Mouse (Mus musculus) heart, adult 2 months (tissue): ENCODE measurements at regions not wholly inside any gene's neighbourhood (a gene's known extent, or its start where the extent isn't known, plus 50 kb on each side); places are given as distances from the start of the nearest gene placed in this dataset.
A peak's percentile ranks its signal among the peaks of the same experiment; 100 is the strongest.

Source experiments
- DNase-seq, 2 experiments: peaks; one replicate each; pipeline ENCODE4 v3.0.0; 2021
- H3K27ac ChIP-seq: fragments of 200-600 bp; 2 replicates; pipeline ENCODE4 v1.8.1; 2022
- H3K27me3 ChIP-seq: fragments of 200-500 bp; 2 replicates; pipeline ENCODE4 v1.6.1; 2012; ENCODE audit warnings: mild to moderate bottlenecking, low read length, inconsistent platforms, mixed read lengths; ENCODE audit not compliant: control insufficient read depth, insufficient read depth
- H3K36me3 ChIP-seq: fragments of 200-500 bp; 2 replicates; pipeline ENCODE4 v1.6.1; 2012; ENCODE audit warnings: low read length, inconsistent platforms; ENCODE audit not compliant: control insufficient read depth, insufficient read depth
- H3K4me1 ChIP-seq: fragments of 200-500 bp; 2 replicates; pipeline ENCODE4 v1.6.1; 2011; ENCODE audit warnings: low read length; ENCODE audit not compliant: control insufficient read depth, insufficient read depth
- H3K4me3 ChIP-seq: fragments of 200-600 bp; 2 replicates; pipeline ENCODE4 v1.8.1; 2022
- H3K79me2 ChIP-seq: fragments of 200-500 bp; replicated peaks from 2 replicates; pipeline ENCODE4 v1.6.1; 2012; ENCODE audit warnings: mild to moderate bottlenecking, inconsistent platforms, low read length, moderate library complexity, mixed read lengths; ENCODE audit not compliant: control insufficient read depth, insufficient read depth
- H3K9ac ChIP-seq: fragments of 200-500 bp; 2 replicates; pipeline ENCODE4 v1.6.1; 2012; ENCODE audit warnings: low read depth, mild to moderate bottlenecking, control low read depth, inconsistent platforms, low read length, mixed read lengths
- CTCF ChIP-seq: fragments of 200-600 bp; IDR thresholded peaks from 2 replicates; pipeline ENCODE4 v1.8.1; 2022; ENCODE audit warnings: antibody characterized with exemption, mild to moderate bottlenecking, moderate library complexity
- EP300 ChIP-seq: fragments of 200-500 bp; IDR thresholded peaks from 2 replicates; pipeline ENCODE4 v1.6.1; 2011; ENCODE audit warnings: low read depth, low read length, control low read depth; ENCODE audit not compliant: insufficient read depth
- POLR2A ChIP-seq: fragments of 200-500 bp; IDR thresholded peaks from 2 replicates; pipeline ENCODE4 v1.6.1; 2011; ENCODE audit warnings: mild to moderate bottlenecking, low read depth, low read length, control low read depth; ENCODE audit not compliant: insufficient read depth
- WGBS: fragments of 180-500 bp; shearing (Covaris S2); methylation state at CpG from one replicate; pipeline ENCODE4 v1.1.7; 2018; 5-methylcytosine and 5-hydroxymethylcytosine counted together
- intact Hi-C: fragments of 180-260 bp; cut with DNase I; formaldehyde crosslinking; loops from one replicate; pipeline ENCODE4 v1.15.1; 2025

DNA sequence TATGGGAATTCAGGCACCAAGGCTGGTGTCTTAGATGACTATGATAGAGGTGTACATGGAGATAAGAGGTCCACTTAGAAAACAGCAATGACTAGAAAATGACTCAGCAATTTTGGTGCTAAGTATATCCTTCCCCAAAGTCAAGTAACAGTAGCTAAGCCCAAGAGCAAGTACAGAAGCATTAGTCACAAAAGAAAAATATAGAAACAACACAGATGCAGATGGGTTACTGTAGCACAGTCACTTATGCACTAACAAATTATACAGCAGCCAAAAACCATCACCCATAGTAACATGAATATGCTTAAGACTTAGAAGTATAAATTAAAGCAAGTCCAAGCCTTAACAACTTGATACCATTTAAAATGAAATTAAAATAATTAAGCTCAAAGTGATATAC is 378.5 kb upstream of the Meis2 start:
- Histone ChIP-seq H3K36me3 (no peaks in the 10 kb centered on the region), H3K79me2 (no peaks in the 10 kb centered on the region), H3K27ac (no peak overlapping the region), H3K9ac (no peak overlapping the region), H3K27me3 (no peaks in the 10 kb centered on the region), H3K4me3 (no peak overlapping the region), H3K4me1 (no peaks in the 10 kb centered on the region)
- TF ChIP-seq EP300: no peak
- TF ChIP-seq POLR2A: no peak
- no peak for TF ChIP-seq CTCF
- DNase-seq: no peak
- intact Hi-C loops: no loop called here

DNA sequence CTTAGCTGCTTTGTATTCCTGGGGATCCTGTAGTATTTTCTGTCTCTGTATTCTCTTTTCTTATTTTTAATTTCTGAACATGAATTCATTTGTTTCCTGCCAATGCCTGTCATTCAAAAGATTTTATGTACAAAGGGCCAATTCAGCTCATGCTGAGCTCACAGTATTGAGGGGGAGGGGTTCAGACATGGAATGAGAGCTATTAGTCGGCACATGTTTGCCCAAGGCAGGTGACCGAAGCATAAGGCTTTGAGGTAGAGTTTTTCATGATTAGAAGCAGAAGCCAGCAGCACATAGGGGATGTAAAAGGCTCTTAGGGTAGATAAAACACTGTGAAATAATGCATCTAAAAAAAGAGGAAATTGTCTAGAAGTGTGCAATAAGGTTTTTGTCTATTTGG is 374.6 kb upstream of the Meis2 start:
- DNase-seq: no peak
- WGBS: 76% methylated on average over 2 of the region's 2 CpGs

GRCm38 (mm10) chr2:116433481-116433880 is 367.8 kb upstream of the Meis2 start:
- no peak for TF ChIP-seq POLR2A
- TF ChIP-seq EP300: no peak
- no peak for TF ChIP-seq CTCF
- intact Hi-C loops: no loop called here
- Histone ChIP-seq H3K27ac (no peak overlapping the region), H3K79me2 (no peaks in the 10 kb centered on the region), H3K36me3 (no peaks in the 10 kb centered on the region), H3K9ac (no peak overlapping the region), H3K4me3 (no peak overlapping the region), H3K4me1 (no peaks in the 10 kb centered on the region), H3K27me3 (no peaks in the 10 kb centered on the region)
- no peak for DNase-seq

More for the DNA sequence above, 374.6 kb upstream of the Meis2 start:
- H3K27ac ChIP-seq: no peak overlapping the region
- no peak for TF ChIP-seq POLR2A
- no peak overlapping the region for H3K4me3 ChIP-seq
- H3K27me3 ChIP-seq: no peaks in the 10 kb centered on the region
- H3K36me3 ChIP-seq: no peaks in the 10 kb centered on the region
- H3K4me1 ChIP-seq: no peaks in the 10 kb centered on the region
- intact Hi-C loops: no loop called here
- no peaks in the 10 kb centered on the region for H3K79me2 ChIP-seq
- H3K9ac ChIP-seq: no peak overlapping the region

DNA sequence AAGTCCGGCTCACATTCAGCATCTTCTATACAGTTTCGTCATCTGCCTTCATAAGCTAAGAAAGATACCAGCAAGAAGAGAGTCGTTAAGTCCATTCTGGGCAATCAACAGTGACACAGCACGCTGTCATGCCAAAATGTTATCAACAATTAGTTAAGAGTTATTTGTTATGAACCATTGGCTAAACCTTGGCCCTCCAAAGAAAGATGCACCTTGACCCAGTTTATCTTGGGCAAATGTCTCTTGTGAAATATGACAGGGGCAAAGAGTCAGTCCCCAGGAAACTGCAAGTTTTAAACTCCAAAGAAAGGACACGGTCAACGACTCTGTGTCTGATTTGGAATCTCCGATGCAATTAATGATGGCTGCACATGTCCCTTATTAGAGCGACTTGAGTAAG is 358.5 kb upstream of the Meis2 start:
- no peak for DNase-seq
- no peak overlapping the region for H3K9ac ChIP-seq
- WGBS: 87% methylated on average over 8 of the region's 8 CpGs
- H3K4me3 ChIP-seq: no peak overlapping the region
- TF ChIP-seq EP300 (no peak), CTCF (no peak), POLR2A (no peak)
- no peaks in the 10 kb centered on the region for H3K36me3 ChIP-seq
- H3K79me2 ChIP-seq: no peaks in the 10 kb centered on the region
- no peaks in the 10 kb centered on the region for H3K27me3 ChIP-seq
- H3K27ac ChIP-seq: no peak overlapping the region
- intact Hi-C loops: no loop called here
- H3K4me1 ChIP-seq: no peaks in the 10 kb centered on the region

- Histone ChIP-seq H3K79me2 (no peaks in the 10 kb centered on the region), H3K27me3 (no peaks in the 10 kb centered on the region), H3K4me1 (peaks cover 3% of the 10 kb centered on the region), H3K4me3 (peak overlapping the region; percentile 5; the same call in 1 of the 2 replicates), H3K9ac (no peak overlapping the region), H3K36me3 (no peaks in the 10 kb centered on the region; the same call in 1 of the 2 replicates), H3K27ac (no peak overlapping the region)
- 27% methylated on average over 13 of the region's 13 CpGs for WGBS
- intact Hi-C loops: no loop called here
- TF ChIP-seq CTCF: no peak
- TF ChIP-seq EP300: no peak
- no peak for TF ChIP-seq POLR2A
- peak in 1 of 2 experiments; percentile 4 for DNase-seq
Observed at GRCm38 (mm10) chr2:116417428-116418195, 352.0 kb upstream of the Meis2 start.

GRCm38 (mm10) chr2:116415742-116416141 is 350.1 kb upstream of the Meis2 start:
- 71% methylated on average over 1 of the region's 1 CpGs for WGBS
- H3K9ac ChIP-seq: no peak overlapping the region
- H3K27me3 ChIP-seq: no peaks in the 10 kb centered on the region
- intact Hi-C loops: no loop called here
- TF ChIP-seq EP300 (no peak), CTCF (no peak), POLR2A (no peak)
- no peaks in the 10 kb centered on the region for H3K79me2 ChIP-seq
- peaks cover 3% of the 10 kb centered on the region for H3K4me1 ChIP-seq
- no peaks in the 10 kb centered on the region; the same call in 1 of the 2 replicates for H3K36me3 ChIP-seq
- H3K4me3 ChIP-seq: no peak overlapping the region
- no peak for DNase-seq
- H3K27ac ChIP-seq: no peak overlapping the region
